7 mouse cellular contexts compared by ENCODE assay signal in the genomic region with DNA sequence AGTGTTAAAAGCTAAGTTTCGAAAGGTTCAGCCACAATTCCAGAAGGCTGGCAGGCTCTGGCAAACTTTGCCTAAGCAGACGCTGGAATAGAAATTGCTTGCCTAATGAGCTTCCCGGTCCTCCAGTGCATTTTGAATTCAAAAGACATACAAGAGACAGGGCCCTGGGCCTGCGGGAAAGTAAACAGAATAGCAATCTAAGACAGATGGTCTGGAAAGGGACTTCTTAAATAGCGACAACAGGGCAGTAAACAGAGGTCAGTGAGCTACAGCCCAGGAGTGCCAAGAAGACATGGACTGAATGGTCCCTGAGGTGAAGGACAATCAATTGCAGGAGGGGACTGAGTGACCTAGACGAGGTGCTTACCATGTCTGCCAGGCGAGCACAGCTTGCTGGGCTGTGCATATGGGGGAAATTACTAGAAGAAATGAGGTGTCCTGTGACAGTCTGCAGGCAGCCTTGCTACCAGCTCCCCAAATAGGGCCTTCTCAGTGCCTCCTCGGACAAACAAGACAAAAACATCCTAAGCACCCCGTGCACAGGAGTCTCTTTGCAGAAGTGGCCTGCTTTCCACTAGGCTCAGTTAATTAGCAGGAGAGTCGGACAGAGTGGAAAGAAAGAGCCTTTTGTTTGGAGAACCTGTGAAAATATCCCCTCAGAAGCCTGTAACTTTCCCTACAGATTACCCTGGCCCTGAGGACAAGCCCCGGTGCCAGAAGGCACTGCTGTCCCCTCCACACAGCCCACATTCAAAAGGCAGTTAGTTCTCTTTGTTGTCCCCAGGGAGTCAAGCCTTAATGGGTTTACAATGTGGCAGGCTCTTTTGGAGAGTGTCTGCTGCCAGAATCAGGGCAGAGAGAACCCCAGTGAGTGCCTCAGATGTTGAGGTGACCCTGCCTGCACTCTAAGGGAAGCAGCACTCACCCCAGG.
DNase-seq lines count a peak whose midpoint lies in the region; ATAC-seq lines count a peak whose summit lies in the region.

No protein-coding gene starts in this region.

- peaks cover 16% of the 10 kb centered on the region for H3K4me1 ChIP-seq in forebrain, embryonic 15.5 days
- H3K4me1 ChIP-seq in hindbrain, embryonic 11.5 days (replicated peaks; ENCODE audit: control insufficient read depth, insufficient read depth, low read length): peaks cover 8% of the 10 kb centered on the region
- H3K4me1 ChIP-seq in liver, embryonic 13.5 days (replicated peaks): peaks cover 16% of the 10 kb centered on the region
- peaks cover 25% of the 10 kb centered on the region for H3K4me1 ChIP-seq in neural tube, embryonic 12.5 days

- 4% methylated on average over 11 of the region's 11 CpGs for WGBS in forebrain, embryonic 15.5 days
- 11% methylated on average over 11 of the region's 11 CpGs for WGBS in hindbrain, embryonic 11.5 days
- WGBS in liver, embryonic 13.5 days (ENCODE audit: insufficient replicate concordance): 47% methylated on average over 11 of the region's 11 CpGs
- 12% methylated on average over 11 of the region's 11 CpGs for WGBS in neural tube, embryonic 12.5 days

- DNase-seq in Muller cell, postnatal 12 days (ENCODE audit: inconsistent ontology term): peak; percentile 74
- DNase-seq in adrenal gland, postnatal 14 days: peak; percentile 60
- DNase-seq in hindbrain, embryonic 11.5 days (ENCODE audit: low spot score): peak; percentile 52
- no peak for DNase-seq in liver, embryonic 13.5 days

- H3K27ac ChIP-seq in forebrain, embryonic 15.5 days (replicated peaks): peak overlapping the region; percentile 83
- H3K27ac ChIP-seq in hindbrain, embryonic 11.5 days (ENCODE audit: low read depth, low read length): peak overlapping the region; percentile 79
- H3K27ac ChIP-seq in liver, embryonic 13.5 days: peak overlapping the region; percentile 37; the same call in 1 of the 2 replicates
- peak overlapping the region; percentile 57; the same call in 1 of the 2 replicates for H3K27ac ChIP-seq in neural tube, embryonic 12.5 days

- H3K27me3 ChIP-seq in forebrain, embryonic 15.5 days: no peaks in the 10 kb centered on the region
- no peaks in the 10 kb centered on the region for H3K27me3 ChIP-seq in hindbrain, embryonic 11.5 days (ENCODE audit: control insufficient read depth, insufficient read depth, low read length)
- no peaks in the 10 kb centered on the region for H3K27me3 ChIP-seq in liver, embryonic 13.5 days
- H3K27me3 ChIP-seq in neural tube, embryonic 12.5 days (replicated peaks): no peaks in the 10 kb centered on the region

- H3K9me3 ChIP-seq in forebrain, embryonic 15.5 days: no peaks in the 10 kb centered on the region
- H3K9me3 ChIP-seq in hindbrain, embryonic 11.5 days (ENCODE audit: control insufficient read depth, low read length): no peaks in the 10 kb centered on the region
- no peaks in the 10 kb centered on the region for H3K9me3 ChIP-seq in liver, embryonic 13.5 days (replicated peaks)
- H3K9me3 ChIP-seq in neural tube, embryonic 12.5 days: no peaks in the 10 kb centered on the region

- peak; percentile 80 for ATAC-seq in forebrain, embryonic 15.5 days (replicated peaks)
- ATAC-seq in hindbrain, embryonic 11.5 days (ENCODE audit: low FRiP score): peak; percentile 82
- no peak for ATAC-seq in liver, embryonic 13.5 days (ENCODE audit: low read depth)
- peak; percentile 84 for ATAC-seq in neural tube, embryonic 12.5 days (ENCODE audit: low FRiP score, low read depth)
- ATAC-seq in granulocyte monocyte progenitor cell, adult 5-6 weeks (replicated peaks; ENCODE audit: poor library complexity, severe bottlenecking): no peak

- no peak overlapping the region for H3K9ac ChIP-seq in forebrain, embryonic 15.5 days (replicated peaks)
- peak overlapping the region; percentile 40; the same call in 1 of the 2 replicates for H3K9ac ChIP-seq in hindbrain, embryonic 11.5 days (ENCODE audit: low read depth, low read length)
- no peak overlapping the region for H3K9ac ChIP-seq in liver, embryonic 13.5 days
- H3K9ac ChIP-seq in neural tube, embryonic 12.5 days: no peak overlapping the region

- no peak overlapping the region for H3K4me3 ChIP-seq in forebrain, embryonic 15.5 days
- H3K4me3 ChIP-seq in hindbrain, embryonic 11.5 days (ENCODE audit: low read depth, low read length): no peak overlapping the region
- no peak overlapping the region for H3K4me3 ChIP-seq in liver, embryonic 13.5 days (replicated peaks)
- no peak overlapping the region for H3K4me3 ChIP-seq in neural tube, embryonic 12.5 days

- no peaks in the 10 kb centered on the region for H3K36me3 ChIP-seq in forebrain, embryonic 15.5 days
- H3K36me3 ChIP-seq in hindbrain, embryonic 11.5 days (ENCODE audit: control insufficient read depth, insufficient read depth, low read length): no peaks in the 10 kb centered on the region
- no peaks in the 10 kb centered on the region for H3K36me3 ChIP-seq in liver, embryonic 13.5 days
- H3K36me3 ChIP-seq in neural tube, embryonic 12.5 days: no peaks in the 10 kb centered on the region

- no peak overlapping the region for H3K4me2 ChIP-seq in forebrain, embryonic 15.5 days (replicated peaks)
- H3K4me2 ChIP-seq in hindbrain, embryonic 11.5 days (replicated peaks; ENCODE audit: low read depth, low read length): no peak overlapping the region
- no peak overlapping the region for H3K4me2 ChIP-seq in liver, embryonic 13.5 days
- peak overlapping the region; percentile 2 for H3K4me2 ChIP-seq in neural tube, embryonic 12.5 days (replicated peaks)

Comparison
In these comparisons a context has a peak if more than half of its experiments do, and no peak if none do; other contexts are left out.
1. ATAC-seq: peak in forebrain, embryonic 15.5 days (single experiment), hindbrain, embryonic 11.5 days (single experiment) and neural tube, embryonic 12.5 days (single experiment); none in liver, embryonic 13.5 days (single experiment) and granulocyte monocyte progenitor cell, adult 5-6 weeks (single experiment).
2. Peak in every context shown above with its lines, with median percentiles within 50 percentile points of each other: H3K27ac ChIP-seq.